Mouse (Mus musculus): ENCODE results near the gene Cntnap3.
"Not testable (repeated sequence)": the region's sequence is repeated elsewhere in the genome, so short reads cannot be mapped to it uniquely, and the experiment has no call there.

Gene Cntnap3

DNA sequence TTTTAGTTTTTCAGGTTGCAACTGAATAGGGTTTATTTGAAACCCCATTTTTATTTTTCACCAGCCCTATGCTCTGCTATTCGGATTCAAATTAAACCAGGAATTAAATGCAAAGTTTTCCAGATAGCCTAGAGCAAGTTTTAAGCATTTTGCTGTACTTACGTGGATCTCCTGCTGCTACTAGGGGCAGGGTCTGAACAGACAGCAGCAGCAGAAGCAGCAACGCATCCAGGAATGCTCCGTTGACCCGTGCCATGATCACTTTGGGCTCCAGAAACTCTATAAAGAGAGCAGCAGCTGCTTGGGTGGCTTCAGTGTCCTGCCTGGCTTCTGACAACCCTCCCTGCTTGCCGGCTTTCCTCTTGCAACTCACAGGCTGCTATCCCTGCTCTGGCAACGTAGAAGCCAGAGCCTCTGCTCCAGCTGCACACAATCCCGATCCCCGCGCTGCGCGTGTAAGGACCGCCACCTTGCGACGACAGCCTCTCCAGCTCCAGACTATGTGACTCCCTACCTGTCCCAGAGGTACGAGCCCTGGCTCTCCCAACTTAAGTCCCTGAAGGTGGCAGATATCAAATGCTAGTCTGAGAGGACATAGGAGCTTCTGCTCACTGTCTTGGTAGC is at the start of gene Cntnap3:
Cntnap3 (minus strand) TSS at position 371 of the 624 bp plus-strand sequence.
- no peak for DNase-seq (ENCODE audit: low read depth)

DNA sequence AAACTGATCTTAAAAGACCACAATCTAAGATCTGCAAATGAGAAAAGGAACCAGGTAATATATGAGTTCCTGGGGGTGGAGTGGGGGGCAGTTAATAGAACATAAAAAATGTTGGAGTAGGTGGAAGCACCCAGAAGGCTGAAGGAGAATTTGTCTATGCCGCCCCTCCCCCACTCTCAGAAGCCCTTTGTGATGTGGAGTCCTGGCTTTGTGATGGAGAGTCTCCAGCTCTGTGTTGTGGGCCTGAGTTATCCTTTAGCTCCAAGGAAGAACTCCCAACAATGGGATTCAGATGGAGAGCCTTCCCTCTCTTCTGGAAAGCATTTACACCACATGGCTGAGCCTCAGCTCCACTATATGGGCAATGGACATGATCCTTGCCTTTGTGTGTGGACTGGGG is 13.4 kb upstream of the Cntnap3 start, which contains the start of gene Spata31:
Spata31 (plus strand) TSS at position 216 of the 400 bp plus-strand sequence.
- no peak for DNase-seq (ENCODE audit: low read depth)

DNA sequence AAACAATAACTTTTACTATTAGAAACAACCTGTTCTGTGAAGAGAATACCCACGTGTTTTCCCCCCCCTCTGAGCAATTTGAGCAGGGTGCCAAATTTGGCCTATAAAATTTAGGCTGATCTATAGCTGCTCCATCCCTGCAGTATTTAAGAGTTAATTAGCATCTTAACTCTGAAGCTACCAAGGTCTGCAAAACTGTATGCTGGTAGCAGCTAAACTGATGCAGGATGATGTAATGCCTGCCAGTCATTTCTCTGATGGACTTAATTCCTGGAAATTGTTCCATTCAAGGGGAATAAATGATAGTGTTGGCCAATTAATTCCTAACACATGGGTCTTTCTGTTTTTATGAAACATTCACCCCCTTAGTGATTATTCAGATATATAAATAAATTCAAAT is 623 bp downstream of the Cntnap3 start:
- no peak for DNase-seq (ENCODE audit: low read depth)

DNA sequence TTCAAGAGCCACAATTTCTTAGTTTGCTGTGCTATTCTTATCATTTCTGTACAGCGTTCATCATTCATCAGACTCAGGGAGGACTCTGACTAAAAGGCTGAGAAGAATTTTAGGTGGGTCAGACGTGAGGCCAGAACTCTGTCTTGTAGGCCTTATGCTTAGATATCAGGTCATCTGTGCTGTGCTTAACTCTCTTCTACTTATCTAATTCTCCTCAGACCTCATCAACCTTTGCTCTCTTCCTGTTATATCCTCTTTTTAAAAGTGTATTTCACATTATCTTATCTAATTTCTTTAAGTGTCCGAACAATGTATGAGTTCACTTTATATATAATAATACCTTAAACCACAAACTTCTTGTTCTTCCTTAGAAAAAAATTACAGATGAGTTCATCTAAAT is 38.4 kb downstream of the Cntnap3 start:
- no peak for DNase-seq (ENCODE audit: low read depth)

DNA sequence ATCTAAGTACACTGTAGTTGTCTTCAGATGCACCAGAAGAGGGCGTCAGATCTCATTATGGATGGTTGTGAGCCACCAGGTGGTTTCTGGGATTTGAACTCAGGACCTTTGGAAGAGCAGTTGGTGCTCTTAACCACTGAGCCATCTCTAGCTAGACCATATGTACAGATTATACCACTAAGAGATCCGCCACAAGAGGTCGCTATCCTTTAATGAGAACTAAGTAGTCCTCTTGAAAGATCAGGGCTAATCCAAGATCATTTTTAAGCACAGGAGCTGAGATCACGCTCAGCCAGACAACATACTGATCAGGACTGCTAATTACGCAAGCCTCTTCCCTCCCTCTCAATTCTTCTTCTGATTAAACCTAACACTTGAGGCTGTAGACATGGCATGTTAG is 78.9 kb downstream of the Cntnap3 start:
- DNase-seq (ENCODE audit: low read depth) = not testable (repeated sequence)

DNA sequence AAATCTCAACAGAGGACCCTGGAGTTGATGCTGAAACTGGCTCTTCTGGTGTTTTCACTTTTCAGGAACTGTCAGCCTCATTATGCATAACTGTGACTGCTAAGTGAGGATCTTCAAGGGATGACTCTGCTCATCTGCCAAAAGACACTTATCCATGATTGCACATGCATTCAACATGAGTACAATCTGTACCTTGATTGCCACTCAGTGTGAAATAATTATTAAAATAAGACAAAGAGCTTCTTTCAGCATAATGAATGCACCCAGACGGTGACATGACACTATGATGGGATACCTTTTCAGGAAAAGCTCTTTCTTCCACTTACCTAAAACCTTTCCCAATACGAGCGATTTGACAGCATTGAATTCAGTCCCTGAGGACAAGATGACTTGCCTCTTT is 158.4 kb downstream of the Cntnap3 start:
- no peak for DNase-seq (ENCODE audit: low read depth)

DNA sequence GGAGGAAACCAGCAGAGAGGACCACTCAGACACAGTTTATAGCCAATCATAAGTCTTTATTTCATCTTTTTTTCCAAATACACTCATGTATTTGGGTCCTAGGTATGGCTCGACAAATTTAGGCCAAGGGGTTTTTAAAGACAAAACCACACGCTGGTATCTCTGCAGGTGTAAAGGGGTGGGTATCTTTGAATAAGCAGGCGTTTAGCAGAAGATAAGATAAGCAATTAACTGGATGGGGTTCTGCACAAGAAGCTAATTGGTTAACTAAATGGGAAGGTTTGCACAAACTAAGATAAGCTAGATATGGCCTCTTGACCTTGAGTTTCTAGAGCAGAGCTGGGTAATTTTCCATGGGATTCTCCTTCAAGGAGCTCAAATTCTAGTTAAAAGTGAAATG is 171.5 kb downstream of the Cntnap3 start:
- no peak for DNase-seq (ENCODE audit: low read depth)

DNA sequence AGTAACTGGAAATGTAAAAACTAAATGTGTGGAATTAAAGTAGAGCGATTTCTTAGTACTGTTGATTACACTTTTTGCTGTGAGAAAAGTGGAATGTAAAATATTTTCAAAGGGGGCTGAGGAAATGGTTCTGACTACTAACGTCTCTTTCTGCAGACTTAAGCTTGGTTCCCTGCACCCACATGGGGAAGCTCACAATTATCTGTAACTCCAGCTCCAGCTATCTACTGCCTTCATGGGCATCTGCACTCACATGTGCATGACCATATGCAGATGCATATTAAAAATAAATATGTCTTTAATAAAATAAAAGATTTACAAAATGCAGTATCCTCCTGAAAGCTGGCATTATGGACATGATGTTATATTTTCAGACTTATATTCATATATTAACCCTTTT is 187.0 kb downstream of the Cntnap3 start:
- DNase-seq (ENCODE audit: low read depth) = no peak

DNA sequence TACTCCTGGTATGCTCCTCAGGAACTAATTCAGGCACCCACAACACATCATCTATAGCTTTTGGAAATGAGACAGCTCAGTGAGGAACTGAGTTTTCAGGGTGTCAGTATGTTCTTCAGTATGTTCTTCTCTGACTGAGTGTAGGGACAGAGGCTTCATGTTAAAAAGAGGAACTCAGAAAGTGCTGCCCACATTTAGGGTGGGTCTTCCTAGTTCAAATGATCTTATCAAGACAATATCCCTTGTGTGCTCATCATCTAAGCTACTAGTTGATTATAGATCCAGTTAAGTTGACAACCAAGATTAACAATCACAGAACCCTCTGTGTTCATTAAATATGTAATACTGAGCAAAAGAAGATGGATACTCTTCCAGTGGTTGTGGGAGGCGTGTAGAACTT is 211.3 kb downstream of the Cntnap3 start:
- DNase-seq (ENCODE audit: low read depth) = no peak

All from naive thymus-derived CD4-positive, alpha-beta T cell, adult 2 months (primary cell).